Mouse (Mus musculus): ENCODE measurements at regions not wholly inside any gene's neighbourhood (a gene's known extent, or its start where the extent isn't known, plus 50 kb on each side); places are given as distances from the start of the nearest gene placed in this dataset.

- no peak for TF ChIP-seq CTCF (IDR thresholded peaks at IDR 0.05; ENCODE audit: insufficient read depth, low read depth, low read length)
- TF ChIP-seq POLR2A (IDR thresholded peaks at IDR 0.05; ENCODE audit: insufficient read depth, low read depth, low read length): no peak
Observed at GRCm38 (mm10) chr7:111237819-111238218, 155.0 kb upstream of the Eif4g2 start.
